Mouse (Mus musculus): ENCODE measurements at regions not wholly inside any gene's neighbourhood (a gene's known extent, or its start where the extent isn't known, plus 50 kb on each side); places are given as distances from the start of the nearest gene placed in this dataset.
"Not testable (repeated sequence)": the region's sequence is repeated elsewhere in the genome, so short reads cannot be mapped to it uniquely, and the experiment has no call there.

GRCm38 (mm10) chr16:86281326-86281725 is 379.7 kb upstream of the Adamts5 start:
- no peak overlapping the region for H3K27ac ChIP-seq
- no peak overlapping the region for H3K4me3 ChIP-seq
- H3K4me1 ChIP-seq (replicated peaks), result no peaks in the 10 kb centered on the region
- H3K27me3 ChIP-seq (ENCODE audit: insufficient read depth, poor library complexity, severe bottlenecking), result no peaks in the 10 kb centered on the region
- WGBS, result 94% methylated on average over 2 of the region's 2 CpGs
- no peaks in the 10 kb centered on the region for H3K36me3 ChIP-seq
- DNase-seq (ENCODE audit: low spot score), result no peak
- H3K9me3 ChIP-seq, result no peaks in the 10 kb centered on the region

DNA sequence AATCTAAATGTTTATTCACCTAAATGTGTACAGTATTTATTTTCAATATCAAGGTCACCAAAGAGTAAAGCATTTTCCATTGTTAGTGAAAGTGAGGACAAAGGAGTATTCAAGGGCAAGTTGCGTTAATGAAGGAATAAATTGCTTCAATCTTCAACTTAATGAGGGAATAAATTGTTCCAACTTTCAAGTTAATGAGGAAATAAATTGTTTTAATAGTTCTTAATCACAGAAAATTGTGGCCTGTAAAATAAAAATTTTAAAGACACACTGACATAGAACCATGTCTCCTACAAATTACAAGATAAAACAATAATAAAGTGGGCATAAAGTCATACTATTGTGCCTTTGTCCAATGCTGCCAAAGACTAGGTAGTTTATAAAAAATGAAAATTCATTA is 375.4 kb upstream of the Adamts5 start:
- H3K27ac ChIP-seq, result no peak overlapping the region
- no peaks in the 10 kb centered on the region for H3K9me3 ChIP-seq
- 90% methylated on average over 1 of the region's 1 CpGs for WGBS

DNA sequence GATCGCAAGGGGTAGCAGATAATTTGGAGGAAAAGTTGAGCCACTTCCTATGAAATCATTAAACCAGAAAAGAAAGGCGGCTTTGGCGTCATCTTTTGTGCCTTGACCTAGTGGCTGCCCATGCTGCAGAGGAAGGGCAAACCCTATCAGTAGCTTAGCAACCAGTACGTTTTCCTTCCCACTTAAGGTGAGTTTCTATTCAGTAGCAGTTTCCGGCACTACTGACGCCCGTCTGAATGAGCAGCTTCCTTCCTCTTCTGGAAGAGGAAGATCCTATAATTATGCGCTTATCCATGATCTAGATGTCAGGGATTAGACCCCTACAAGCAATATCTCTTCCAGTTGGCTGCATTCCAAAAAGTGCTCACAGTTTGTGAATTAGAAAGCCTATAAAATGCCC is 360.0 kb upstream of the Adamts5 start:
- DNase-seq (ENCODE audit: low spot score), result no peak

More for the DNA sequence above, 375.4 kb upstream of the Adamts5 start:
- H3K27me3 ChIP-seq (ENCODE audit: insufficient read depth, poor library complexity, severe bottlenecking), result no peaks in the 10 kb centered on the region
- no peaks in the 10 kb centered on the region for H3K36me3 ChIP-seq
- DNase-seq (ENCODE audit: low spot score), result no peak
- H3K4me1 ChIP-seq (replicated peaks), result no peaks in the 10 kb centered on the region
- H3K4me3 ChIP-seq, result no peak overlapping the region

GRCm38 (mm10) chr16:86252630-86253029 is 351.0 kb upstream of the Adamts5 start:
- no peak for DNase-seq (ENCODE audit: low spot score)
- Histone ChIP-seq H3K9me3 (no peaks in the 10 kb centered on the region), H3K36me3 (no peaks in the 10 kb centered on the region), H3K27me3 (ENCODE audit: insufficient read depth, poor library complexity, severe bottlenecking) (no peaks in the 10 kb centered on the region), H3K4me3 (no peak overlapping the region), H3K27ac (no peak overlapping the region), H3K4me1 (replicated peaks) (no peaks in the 10 kb centered on the region)

More for the DNA sequence above, 360.0 kb upstream of the Adamts5 start:
- Histone ChIP-seq H3K9me3 (no peaks in the 10 kb centered on the region), H3K36me3 (no peaks in the 10 kb centered on the region), H3K4me3 (no peak overlapping the region), H3K27ac (no peak overlapping the region), H3K4me1 (replicated peaks) (no peaks in the 10 kb centered on the region), H3K27me3 (ENCODE audit: insufficient read depth, poor library complexity, severe bottlenecking) (no peaks in the 10 kb centered on the region)
- WGBS, result 77% methylated on average over 8 of the region's 8 CpGs

DNA sequence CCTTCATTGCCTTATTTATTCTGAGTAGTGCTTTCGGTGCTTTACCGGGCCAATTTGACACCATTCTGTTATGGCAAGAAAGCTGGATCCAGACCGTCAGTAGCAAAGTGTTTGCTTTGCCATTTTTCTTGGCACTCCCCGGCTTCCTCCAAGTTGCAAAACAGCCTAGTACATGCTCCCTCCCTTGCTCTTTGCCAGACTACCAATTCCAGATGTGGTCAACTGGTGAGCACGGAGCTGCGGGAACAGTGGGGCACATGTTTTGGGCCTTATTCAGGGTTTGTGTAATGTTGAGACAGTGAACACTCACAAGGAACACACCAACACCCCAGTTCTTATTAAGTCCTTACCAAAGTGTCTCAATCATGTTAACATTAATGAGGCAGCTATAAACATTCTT is 348.4 kb upstream of the Adamts5 start:
- no peak overlapping the region for H3K27ac ChIP-seq
- H3K4me1 ChIP-seq (replicated peaks), result no peaks in the 10 kb centered on the region
- H3K27me3 ChIP-seq (ENCODE audit: insufficient read depth, poor library complexity, severe bottlenecking), result no peaks in the 10 kb centered on the region
- no peaks in the 10 kb centered on the region for H3K36me3 ChIP-seq
- H3K4me3 ChIP-seq, result no peak overlapping the region
- WGBS, result 83% methylated on average over 6 of the region's 6 CpGs
- no peak for DNase-seq (ENCODE audit: low spot score)
- H3K9me3 ChIP-seq, result no peaks in the 10 kb centered on the region

DNA sequence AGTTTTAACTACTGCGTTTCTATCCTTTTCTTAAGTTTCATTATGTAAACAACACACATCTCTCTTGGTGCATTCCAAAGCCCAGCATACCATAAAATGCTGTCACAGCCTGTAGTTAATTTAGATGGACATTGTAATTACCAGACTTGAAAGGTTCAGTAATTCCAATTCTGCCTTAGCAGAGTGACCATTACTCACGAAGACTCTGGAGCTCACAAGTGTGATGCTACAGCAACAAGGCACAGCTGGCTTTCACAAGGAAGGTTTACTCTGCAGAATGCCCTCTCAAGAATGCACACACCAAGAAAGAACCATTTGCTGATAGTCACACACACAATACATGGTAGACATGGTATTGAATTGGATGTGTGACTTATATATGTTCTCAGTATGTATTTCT is 342.6 kb upstream of the Adamts5 start:
- Histone ChIP-seq H3K9me3 (no peaks in the 10 kb centered on the region), H3K27ac (no peak overlapping the region), H3K4me3 (no peak overlapping the region), H3K27me3 (ENCODE audit: insufficient read depth, poor library complexity, severe bottlenecking) (no peaks in the 10 kb centered on the region), H3K36me3 (no peaks in the 10 kb centered on the region), H3K4me1 (replicated peaks) (no peaks in the 10 kb centered on the region)
- 74% methylated on average over 2 of the region's 2 CpGs for WGBS
- no peak for DNase-seq (ENCODE audit: low spot score)

DNA sequence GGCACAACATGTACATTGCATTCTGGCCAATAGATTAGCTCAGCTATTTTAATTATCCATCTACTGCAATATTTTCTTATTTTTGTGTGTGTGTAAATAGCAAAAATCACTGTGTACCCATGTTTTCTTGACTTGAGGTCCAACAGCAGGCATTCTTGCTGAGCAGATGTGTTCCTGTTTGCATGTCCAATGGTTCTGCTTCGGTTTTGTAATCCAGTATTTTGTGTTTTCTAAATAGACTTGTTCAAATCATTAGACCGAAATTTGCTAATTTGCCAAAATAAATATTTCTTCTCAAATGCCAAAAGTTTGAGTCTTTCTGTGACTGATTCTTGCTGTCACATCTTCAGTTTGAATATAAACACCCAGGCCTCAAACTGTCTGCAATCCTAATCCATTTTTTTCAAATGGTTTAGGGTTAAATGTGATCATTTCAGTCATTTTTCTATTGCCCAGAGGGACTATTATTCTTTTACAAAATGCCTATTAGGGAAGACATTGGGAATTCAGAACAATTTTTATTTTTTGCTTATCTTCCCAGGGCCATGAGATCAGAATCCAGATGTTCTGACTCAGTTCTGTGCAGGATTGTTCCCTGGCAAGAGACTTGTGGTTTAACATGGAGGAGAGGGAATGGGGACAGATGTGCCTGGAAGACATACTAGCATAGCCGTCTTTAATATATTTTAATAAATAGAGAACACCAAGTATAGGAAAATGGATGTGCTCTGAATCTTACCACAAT is 341.3 kb upstream of the Adamts5 start:
- H3K9me3 ChIP-seq, result no peaks in the 10 kb centered on the region
- H3K27me3 ChIP-seq (ENCODE audit: insufficient read depth, poor library complexity, severe bottlenecking), result no peaks in the 10 kb centered on the region
- DNase-seq (ENCODE audit: low spot score), result no peak
- H3K27ac ChIP-seq, result no peak overlapping the region
- WGBS, result 88% methylated on average over 3 of the region's 3 CpGs
- H3K4me3 ChIP-seq, result no peak overlapping the region
- no peaks in the 10 kb centered on the region for H3K4me1 ChIP-seq (replicated peaks)
- no peaks in the 10 kb centered on the region for H3K36me3 ChIP-seq

- H3K9me3 ChIP-seq, result no peaks in the 10 kb centered on the region
Observed at GRCm38 (mm10) chr16:86222997-86223396, 321.4 kb upstream of the Adamts5 start.

DNA sequence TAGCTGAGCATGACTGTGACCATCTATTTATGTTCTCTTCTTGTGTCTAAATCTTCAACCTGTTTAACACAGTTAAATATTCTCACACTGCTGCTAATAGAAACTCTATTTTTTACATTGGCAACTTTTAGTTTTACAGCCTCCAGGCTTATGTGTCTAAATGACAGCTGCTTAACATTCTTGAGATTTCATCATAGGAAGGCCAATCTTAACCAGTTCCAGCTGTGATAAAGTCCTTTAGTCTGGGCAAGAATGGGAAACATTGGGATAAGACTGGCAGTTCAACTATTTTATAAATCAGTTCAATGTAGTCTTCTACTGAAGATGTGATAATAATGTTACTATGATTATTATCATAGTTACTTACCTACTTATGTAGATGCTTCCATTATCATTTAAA is 308.9 kb upstream of the Adamts5 start:
- Histone ChIP-seq H3K4me1 (replicated peaks) (no peaks in the 10 kb centered on the region), H3K36me3 (no peaks in the 10 kb centered on the region), H3K27ac (no peak overlapping the region), H3K9me3 (no peaks in the 10 kb centered on the region), H3K27me3 (ENCODE audit: insufficient read depth, poor library complexity, severe bottlenecking) (no peaks in the 10 kb centered on the region), H3K4me3 (no peak overlapping the region)
- no peak for DNase-seq (ENCODE audit: low spot score)

More at GRCm38 (mm10) chr16:86222997-86223396, 321.4 kb upstream of the Adamts5 start:
- H3K27me3 ChIP-seq (ENCODE audit: insufficient read depth, poor library complexity, severe bottlenecking), result no peaks in the 10 kb centered on the region
- H3K4me1 ChIP-seq (replicated peaks), result no peaks in the 10 kb centered on the region
- no peak overlapping the region for H3K27ac ChIP-seq
- DNase-seq (ENCODE audit: low spot score), result no peak
- 84% methylated on average over 3 of the region's 3 CpGs for WGBS
- H3K4me3 ChIP-seq, result no peak overlapping the region
- no peaks in the 10 kb centered on the region for H3K36me3 ChIP-seq

- H3K4me3 ChIP-seq, result no peak overlapping the region
- no peaks in the 10 kb centered on the region for H3K36me3 ChIP-seq
- no peaks in the 10 kb centered on the region for H3K4me1 ChIP-seq (replicated peaks)
- DNase-seq (ENCODE audit: low spot score), result no peak
- H3K27ac ChIP-seq, result no peak overlapping the region
- no peaks in the 10 kb centered on the region for H3K27me3 ChIP-seq (ENCODE audit: insufficient read depth, poor library complexity, severe bottlenecking)
- H3K9me3 ChIP-seq, result no peaks in the 10 kb centered on the region
Observed at GRCm38 (mm10) chr16:86209319-86209718, 307.7 kb upstream of the Adamts5 start.

DNA sequence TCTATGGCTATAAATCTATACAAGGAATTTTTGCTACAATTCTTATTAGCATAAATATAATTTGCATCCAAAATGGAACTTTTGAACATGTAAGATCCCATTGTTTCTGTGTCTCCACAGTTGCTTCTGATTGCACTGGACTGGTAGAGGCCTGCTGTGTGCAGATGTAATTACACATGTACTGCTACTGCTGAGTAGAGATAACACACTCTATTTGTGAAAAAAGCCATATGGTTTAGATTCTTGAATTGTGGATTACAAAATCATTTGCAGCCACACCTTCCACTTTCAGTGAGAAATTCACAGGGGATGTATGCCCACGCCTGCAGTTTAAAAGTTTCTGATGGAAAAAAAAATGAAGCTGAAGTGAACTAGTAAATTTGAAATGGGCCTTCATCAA is 288.2 kb upstream of the Adamts5 start:
- Histone ChIP-seq H3K36me3 (no peaks in the 10 kb centered on the region), H3K27ac (no peak overlapping the region), H3K4me3 (no peak overlapping the region), H3K9me3 (no peaks in the 10 kb centered on the region), H3K4me1 (replicated peaks) (no peaks in the 10 kb centered on the region), H3K27me3 (ENCODE audit: insufficient read depth, poor library complexity, severe bottlenecking) (no peaks in the 10 kb centered on the region)
- 75% methylated on average over 1 of the region's 1 CpGs for whole genome bisulfite sequencing
- no peak for DNase-seq (ENCODE audit: low spot score)

DNA sequence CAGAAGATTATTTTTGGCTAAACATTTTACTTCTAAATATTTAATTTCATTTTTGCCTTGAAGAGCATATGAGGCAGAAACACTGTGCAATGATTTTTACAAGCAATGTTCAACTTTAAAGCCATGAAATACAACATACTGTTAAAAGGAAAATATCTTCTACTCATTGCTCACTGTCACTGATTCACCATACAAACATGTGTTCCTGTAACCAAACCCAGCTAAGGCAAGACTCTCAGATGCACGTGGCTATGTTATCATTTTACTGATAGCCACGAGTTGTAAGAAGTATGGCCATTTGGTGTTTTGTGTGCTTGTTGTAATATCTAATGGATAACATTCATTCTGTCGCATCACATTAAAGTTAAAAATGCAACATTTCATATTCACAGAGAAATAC is 287.3 kb upstream of the Adamts5 start:
- DNase-seq (ENCODE audit: low spot score), result no peak
- Histone ChIP-seq H3K4me1 (replicated peaks) (no peaks in the 10 kb centered on the region), H3K9me3 (no peaks in the 10 kb centered on the region), H3K27ac (no peak overlapping the region), H3K4me3 (no peak overlapping the region), H3K36me3 (no peaks in the 10 kb centered on the region), H3K27me3 (ENCODE audit: insufficient read depth, poor library complexity, severe bottlenecking) (no peaks in the 10 kb centered on the region)
- WGBS, result 86% methylated on average over 3 of the region's 3 CpGs

DNA sequence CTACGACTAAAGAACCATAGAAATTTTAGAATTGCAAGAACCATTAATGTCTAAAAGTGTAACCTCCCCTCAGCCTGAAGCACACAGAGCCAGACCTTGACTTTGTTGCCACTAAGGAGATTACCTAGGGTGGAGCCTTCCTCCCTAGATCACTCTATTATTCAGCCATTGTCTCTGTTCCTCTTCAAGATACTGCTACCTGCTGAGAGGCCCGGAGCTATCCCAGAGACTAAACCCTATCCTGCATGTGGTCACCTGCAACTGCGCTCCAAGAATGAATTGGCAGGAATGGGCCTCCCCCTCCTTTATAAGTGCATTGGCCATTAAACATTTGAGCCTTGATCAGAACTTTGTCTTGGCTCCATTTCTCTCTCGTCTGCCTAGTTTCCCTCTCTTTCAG is 286.0 kb upstream of the Adamts5 start:
- WGBS, result 52% methylated on average over 4 of the region's 4 CpGs
- H3K27ac ChIP-seq; H3K27me3 ChIP-seq (ENCODE audit: insufficient read depth, poor library complexity, severe bottlenecking); H3K9me3 ChIP-seq; H3K36me3 ChIP-seq; H3K4me1 ChIP-seq (replicated peaks); H3K4me3 ChIP-seq; DNase-seq (ENCODE audit: low spot score): not testable (repeated sequence)
